Mouse (Mus musculus): ENCODE measurements around the gene Prcd. TPM values are rescaled to one million over a fixed set of nuclear protein-coding genes. Genes with fewer than 3 reads are reported as not detected.
"Not testable (repeated sequence)": the region's sequence is repeated elsewhere in the genome, so short reads cannot be mapped to it uniquely, and the experiment has no call there.

Gene Prcd
- polyA plus RNA-seq, 1 experiment from 2014 or later: 3.4 TPM

- Histone ChIP-seq H3K36me3 (no peaks in the 10 kb centered on the region), H3K9ac (replicated peaks) (no peak overlapping the region), H3K9me3 (replicated peaks) (no peaks in the 10 kb centered on the region), H3K4me1 (peaks cover 51% of the 10 kb centered on the region), H3K27me3 (replicated peaks) (no peaks in the 10 kb centered on the region), H3K4me2 (no peak overlapping the region), H3K4me3 (replicated peaks) (no peak overlapping the region), H3K27ac (replicated peaks) (no peak overlapping the region)
- no peak for ATAC-seq (ENCODE audit: low FRiP score)
- 86% methylated on average over 10 of the region's 10 CpGs for WGBS
These were observed 12.0 kb downstream of the Prcd start for GRCm38 (mm10) chr11:116665289-116665688.

DNA sequence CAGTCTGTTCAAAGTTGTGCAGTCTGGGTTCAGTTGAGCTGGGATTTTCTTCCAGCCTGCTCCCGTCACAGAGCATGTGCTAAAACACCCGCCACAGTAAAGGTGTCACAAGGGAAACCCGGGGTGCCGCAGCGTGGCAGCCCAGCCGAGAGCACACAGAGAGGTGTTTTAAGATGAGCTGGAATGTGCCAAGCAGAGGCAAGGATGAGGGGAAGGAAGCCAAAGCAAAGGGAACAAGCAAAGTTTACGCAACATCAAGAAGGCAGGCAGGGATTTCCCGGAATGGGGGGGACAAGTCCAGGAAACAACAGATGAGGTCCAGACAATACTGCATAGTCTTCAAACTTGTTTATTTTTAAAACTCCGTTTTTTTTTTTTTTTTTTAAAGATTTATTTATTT, 13.2 kb downstream of the Prcd start:
- H3K36me3 ChIP-seq: no peaks in the 10 kb centered on the region
- H3K4me2 ChIP-seq: no peak overlapping the region
- no peaks in the 10 kb centered on the region for H3K27me3 ChIP-seq (replicated peaks)
- H3K4me3 ChIP-seq (replicated peaks): no peak overlapping the region
- H3K4me1 ChIP-seq: peaks cover 48% of the 10 kb centered on the region
- H3K9ac ChIP-seq (replicated peaks): no peak overlapping the region
- no peak for ATAC-seq (ENCODE audit: low FRiP score)
- 71% methylated on average over 9 of the region's 9 CpGs for WGBS
- no peaks in the 10 kb centered on the region for H3K9me3 ChIP-seq (replicated peaks)
- no peak overlapping the region for H3K27ac ChIP-seq (replicated peaks)

- not testable (repeated sequence) for H3K27me3 ChIP-seq (replicated peaks); H3K4me2 ChIP-seq; H3K27ac ChIP-seq (replicated peaks); ATAC-seq (ENCODE audit: low FRiP score); H3K9ac ChIP-seq (replicated peaks); H3K36me3 ChIP-seq; H3K4me3 ChIP-seq (replicated peaks); H3K9me3 ChIP-seq (replicated peaks)
- 83% methylated on average over 4 of the region's 5 CpGs for WGBS
- peaks cover 43% of the 10 kb centered on the region for H3K4me1 ChIP-seq
These were observed 13.7 kb downstream of the Prcd start for GRCm38 (mm10) chr11:116667012-116667411.

DNA sequence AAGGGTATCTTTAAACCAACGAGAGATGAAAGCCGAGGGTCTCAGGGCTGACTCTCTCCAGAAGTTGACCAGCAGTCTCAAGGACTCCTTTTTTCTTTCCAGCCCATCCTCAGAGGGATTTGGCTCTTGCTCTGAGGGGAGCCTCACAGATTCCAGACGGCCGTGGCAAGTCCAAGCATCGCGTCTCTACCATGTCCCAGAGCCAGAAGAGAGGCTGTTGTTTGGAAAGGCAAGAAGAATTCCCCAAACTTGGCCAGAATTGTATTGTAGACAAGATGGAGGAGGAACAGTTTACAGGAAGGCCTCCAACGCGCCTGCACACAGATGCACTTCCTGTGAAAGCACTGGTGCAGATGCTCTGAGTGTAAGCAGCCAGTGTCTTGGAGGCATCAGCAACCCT, 14.6 kb downstream of the Prcd start:
- Histone ChIP-seq H3K27me3 (replicated peaks) (no peaks in the 10 kb centered on the region), H3K9me3 (replicated peaks) (no peaks in the 10 kb centered on the region), H3K4me2 (no peak overlapping the region), H3K4me3 (replicated peaks) (no peak overlapping the region), H3K36me3 (peaks cover 3% of the 10 kb centered on the region; the same call in 1 of the 2 replicates), H3K4me1 (peaks cover 43% of the 10 kb centered on the region), H3K27ac (replicated peaks) (no peak overlapping the region), H3K9ac (replicated peaks) (no peak overlapping the region)
- no peak for ATAC-seq (ENCODE audit: low FRiP score)
- 94% methylated on average over 8 of the region's 8 CpGs for WGBS

DNA sequence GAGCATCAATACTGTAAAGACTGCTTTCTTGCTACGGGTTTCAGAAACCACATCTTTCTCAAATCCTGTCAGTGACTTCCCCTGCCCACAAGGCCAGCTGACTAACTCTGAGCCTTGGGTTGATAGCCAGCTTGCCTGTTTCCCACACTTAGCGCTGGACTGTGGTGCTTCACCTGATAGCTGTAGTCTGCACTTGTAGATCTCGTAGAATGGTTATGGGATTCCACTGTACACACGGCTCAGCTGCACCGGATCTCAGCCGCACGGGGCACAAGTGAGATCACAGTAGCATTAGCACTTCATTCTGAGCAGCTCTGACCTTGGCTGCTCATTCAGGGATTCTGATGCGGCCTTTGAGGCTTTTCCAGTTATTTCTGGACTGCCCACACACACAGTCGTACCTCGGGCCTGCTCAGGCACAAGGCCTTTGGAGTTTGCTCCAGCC, 15.1 kb downstream of the Prcd start:
- ATAC-seq (ENCODE audit: low FRiP score): no peak
- H3K4me2 ChIP-seq: no peak overlapping the region
- no peaks in the 10 kb centered on the region for H3K27me3 ChIP-seq (replicated peaks)
- peaks cover 43% of the 10 kb centered on the region for H3K4me1 ChIP-seq
- WGBS: 86% methylated on average over 10 of the region's 10 CpGs
- H3K4me3 ChIP-seq (replicated peaks): no peak overlapping the region
- H3K9ac ChIP-seq (replicated peaks): no peak overlapping the region
- H3K27ac ChIP-seq (replicated peaks): no peak overlapping the region
- H3K9me3 ChIP-seq (replicated peaks): no peaks in the 10 kb centered on the region
- peaks cover 7% of the 10 kb centered on the region; the same call in 1 of the 2 replicates for H3K36me3 ChIP-seq

GRCm38 (mm10) chr11:116668839-116669238, 15.5 kb downstream of the Prcd start:
- 43% methylated on average over 7 of the region's 7 CpGs for WGBS
- Histone ChIP-seq H3K4me1 (peaks cover 44% of the 10 kb centered on the region), H3K9me3 (replicated peaks) (no peaks in the 10 kb centered on the region), H3K4me2 (no peak overlapping the region), H3K27ac (replicated peaks) (no peak overlapping the region), H3K36me3 (peaks cover 11% of the 10 kb centered on the region), H3K27me3 (replicated peaks) (no peaks in the 10 kb centered on the region), H3K4me3 (replicated peaks) (no peak overlapping the region), H3K9ac (replicated peaks) (no peak overlapping the region)
- ATAC-seq (ENCODE audit: low FRiP score): no peak

GRCm38 (mm10) chr11:116669316-116669715, 16.0 kb downstream of the Prcd start:
- H3K9me3 ChIP-seq (replicated peaks): no peaks in the 10 kb centered on the region
- peak overlapping the region; percentile 23; the same call in 1 of the 2 replicates for H3K27ac ChIP-seq (replicated peaks)
- H3K27me3 ChIP-seq (replicated peaks): no peaks in the 10 kb centered on the region
- H3K9ac ChIP-seq (replicated peaks): no peak overlapping the region
- peaks cover 16% of the 10 kb centered on the region for H3K36me3 ChIP-seq
- H3K4me2 ChIP-seq: peak overlapping the region; percentile 36
- no peak for ATAC-seq (ENCODE audit: low FRiP score)
- peaks cover 43% of the 10 kb centered on the region for H3K4me1 ChIP-seq
- H3K4me3 ChIP-seq (replicated peaks): no peak overlapping the region
- WGBS: 45% methylated on average over 5 of the region's 5 CpGs

GRCm38 (mm10) chr11:116669787-116670365, 16.5 kb downstream of the Prcd start:
- Histone ChIP-seq H3K4me3 (replicated peaks) (no peak overlapping the region), H3K9ac (replicated peaks) (no peak overlapping the region), H3K4me1 (peaks cover 48% of the 10 kb centered on the region), H3K36me3 (peaks cover 21% of the 10 kb centered on the region), H3K4me2 (peak overlapping the region; percentile 36), H3K27me3 (replicated peaks) (no peaks in the 10 kb centered on the region), H3K27ac (replicated peaks) (peak overlapping the region; percentile 23; the same call in 1 of the 2 replicates), H3K9me3 (replicated peaks) (no peaks in the 10 kb centered on the region)
- no peak for ATAC-seq (ENCODE audit: low FRiP score)
- 31% methylated on average over 13 of the region's 13 CpGs for WGBS

GRCm38 (mm10) chr11:116670386-116670785, 17.1 kb downstream of the Prcd start:
- peak overlapping the region; percentile 92 for H3K4me2 ChIP-seq
- WGBS: 84% methylated on average over 7 of the region's 7 CpGs
- H3K4me1 ChIP-seq: peaks cover 49% of the 10 kb centered on the region
- 0 out of 2 replicates have a peak overlapping the region, but pooled peaks have one; percentile 38 for H3K27ac ChIP-seq (replicated peaks)
- ATAC-seq (ENCODE audit: low FRiP score): no peak
- H3K4me3 ChIP-seq (replicated peaks): peak overlapping the region; percentile 75; the same call in 1 of the 2 replicates
- no peaks in the 10 kb centered on the region for H3K27me3 ChIP-seq (replicated peaks)
- no peaks in the 10 kb centered on the region for H3K9me3 ChIP-seq (replicated peaks)
- peaks cover 27% of the 10 kb centered on the region for H3K36me3 ChIP-seq
- no peak overlapping the region for H3K9ac ChIP-seq (replicated peaks)

- H3K27me3 ChIP-seq (replicated peaks): no peaks in the 10 kb centered on the region
- peak overlapping the region; percentile 75 for H3K9ac ChIP-seq (replicated peaks)
- peaks cover 49% of the 10 kb centered on the region for H3K4me1 ChIP-seq
- ATAC-seq (ENCODE audit: low FRiP score): peak; percentile 87
- H3K27ac ChIP-seq (replicated peaks): peak overlapping the region; percentile 69
- peaks cover 35% of the 10 kb centered on the region for H3K36me3 ChIP-seq
- no peaks in the 10 kb centered on the region for H3K9me3 ChIP-seq (replicated peaks)
- H3K4me3 ChIP-seq (replicated peaks): peak overlapping the region; percentile 75
- 2% methylated on average over 45 of the region's 45 CpGs for WGBS
- peak overlapping the region; percentile 92 for H3K4me2 ChIP-seq
These were observed 17.9 kb downstream of the Prcd start for GRCm38 (mm10) chr11:116671112-116671844.

- peaks cover 49% of the 10 kb centered on the region for H3K4me1 ChIP-seq
- ATAC-seq (ENCODE audit: low FRiP score): peak; percentile 24; the same call in 1 of the 2 replicates
- WGBS: under 1% methylated on average over 24 of the region's 24 CpGs
These were observed 18.6 kb downstream of the Prcd start for GRCm38 (mm10) chr11:116671845-116672434.

More at GRCm38 (mm10) chr11:116671845-116672434, 18.6 kb downstream of the Prcd start:
- Histone ChIP-seq H3K36me3 (peaks cover 41% of the 10 kb centered on the region), H3K9me3 (replicated peaks) (no peaks in the 10 kb centered on the region), H3K27ac (replicated peaks) (peak overlapping the region; percentile 69), H3K9ac (replicated peaks) (peak overlapping the region; percentile 75), H3K4me3 (replicated peaks) (peak overlapping the region; percentile 75), H3K27me3 (replicated peaks) (no peaks in the 10 kb centered on the region), H3K4me2 (peak overlapping the region; percentile 92)

Measured in neural tube, embryonic 15.5 days (tissue).